Mouse (Mus musculus) layer of hippocampus, adult 9-10 months (tissue): Measurements from ENCODE around the gene Irf9.

Experiments
- DNase-seq: peaks from one replicate; pipeline ENCODE4 v3.0.0; 2022; ENCODE audit warnings: low spot score

Irf9 gene

DNA sequence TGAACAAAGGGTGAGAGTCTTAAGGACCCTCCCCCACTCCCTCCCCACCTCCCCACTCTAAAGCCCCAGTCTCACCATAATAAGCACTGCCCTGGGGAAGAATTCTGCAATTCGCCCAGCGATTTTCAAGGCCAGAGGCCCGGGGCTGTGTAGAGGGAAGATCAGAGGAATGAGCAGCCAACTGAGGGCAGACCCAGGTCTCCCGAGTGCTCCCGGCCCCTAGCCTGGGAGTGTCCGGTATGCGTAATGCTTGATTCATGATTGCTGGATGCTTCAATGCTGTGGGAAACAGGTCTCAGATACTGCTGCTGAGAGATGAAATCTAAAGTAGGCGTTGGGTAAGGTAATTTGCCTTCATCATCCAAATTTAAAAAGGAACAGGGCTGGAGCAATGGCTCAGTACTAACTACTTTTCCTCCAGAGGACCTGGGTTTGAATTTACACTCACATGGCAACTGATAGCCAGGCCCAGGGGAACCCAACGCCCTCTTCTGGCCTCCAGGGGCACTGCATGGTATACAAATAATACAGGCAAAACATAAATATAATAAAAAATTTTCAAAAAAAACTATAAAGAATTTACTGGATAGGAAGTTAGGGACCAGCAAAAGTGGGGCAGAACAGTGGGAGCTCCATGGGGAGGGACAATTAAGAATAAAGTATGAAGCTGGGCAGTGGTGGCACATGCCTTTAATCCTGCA, 21.2 kb upstream of the Irf9 start:
- DNase-seq, result no peak

DNA sequence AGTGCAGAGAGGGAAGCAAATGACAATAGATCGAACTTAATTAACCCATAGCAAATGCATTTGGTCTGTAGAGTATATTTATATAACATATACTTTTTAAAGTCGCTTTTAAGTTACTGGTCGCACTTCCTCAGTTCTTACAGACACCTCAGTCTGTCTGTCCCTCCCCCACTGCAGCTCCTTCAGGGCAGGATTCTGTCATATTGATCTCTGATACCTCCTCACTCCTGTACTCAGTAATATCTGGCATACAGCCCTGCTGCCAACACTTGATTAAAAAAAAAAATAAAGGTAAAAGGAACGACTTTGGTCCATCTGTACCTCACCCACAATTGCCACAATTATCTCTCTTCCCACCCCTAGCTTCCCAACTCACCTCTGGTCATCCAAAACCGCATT, 19.1 kb upstream of the Irf9 start:
- no peak for DNase-seq

DNA sequence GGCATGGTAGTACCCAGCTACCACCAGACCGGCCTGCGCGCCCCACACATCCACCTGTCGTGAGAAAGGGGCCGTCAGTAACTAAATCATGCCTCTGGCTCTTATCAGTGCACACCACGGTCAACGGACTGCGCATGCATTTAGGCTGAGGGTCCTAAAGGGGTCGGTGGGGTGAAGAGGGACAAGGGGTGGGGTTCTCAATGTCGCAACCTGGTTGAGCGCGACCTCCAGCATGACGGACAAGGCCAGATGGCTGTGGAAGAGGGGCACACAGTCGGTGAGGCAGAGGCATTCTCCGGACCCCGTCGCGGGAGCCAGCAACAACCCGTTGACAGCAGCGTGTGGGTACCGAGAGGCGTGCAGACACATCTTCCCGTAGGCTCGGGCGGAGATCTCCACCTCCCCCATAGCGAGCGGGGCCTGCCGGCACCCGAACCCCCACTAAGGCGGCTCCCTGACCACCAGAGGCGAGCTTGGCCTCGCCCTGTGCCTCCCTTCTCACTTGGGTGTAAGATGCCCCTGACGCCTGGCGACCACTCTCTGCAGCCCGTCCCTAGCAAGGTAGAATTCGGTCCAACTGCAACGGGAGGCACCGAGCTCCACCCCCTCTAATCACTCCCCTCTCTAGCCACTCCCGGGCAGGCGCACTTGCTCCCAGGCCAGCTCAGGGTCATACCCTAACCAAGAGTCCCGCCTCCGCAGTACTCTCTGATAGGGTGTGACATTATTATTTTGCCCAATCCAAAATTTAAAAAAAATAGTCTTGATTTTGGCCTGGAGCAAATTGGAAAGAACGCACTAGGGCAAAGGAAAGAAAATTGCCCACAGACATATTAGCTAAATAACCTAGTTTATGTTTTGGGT, 18.4 kb upstream of the Irf9 start, which contains the start of gene Emc9:
Gene Emc9 (minus strand): TSS at position 601 of the 864 bp plus-strand sequence.
- DNase-seq, result no peak

DNA sequence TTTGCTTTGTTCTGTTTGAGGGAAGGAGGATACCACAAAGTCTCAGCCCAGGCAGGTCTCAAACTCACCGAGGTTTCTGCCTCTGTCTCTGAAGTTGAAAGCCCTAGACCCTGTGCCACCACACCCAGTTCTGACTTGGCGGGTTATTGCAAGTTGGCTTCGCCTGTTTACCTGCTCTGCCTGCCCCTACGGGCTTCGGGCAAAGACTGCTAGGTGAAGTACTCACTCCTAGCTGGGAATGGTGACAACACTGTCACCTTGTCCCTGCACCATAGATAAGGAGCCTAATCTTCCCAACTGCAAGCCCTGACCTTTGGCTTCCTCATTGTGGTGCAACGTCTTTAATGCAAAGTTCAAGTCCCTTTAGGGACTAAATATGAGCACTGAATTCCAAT, 17.8 kb upstream of the Irf9 start:
- no peak for DNase-seq

DNA sequence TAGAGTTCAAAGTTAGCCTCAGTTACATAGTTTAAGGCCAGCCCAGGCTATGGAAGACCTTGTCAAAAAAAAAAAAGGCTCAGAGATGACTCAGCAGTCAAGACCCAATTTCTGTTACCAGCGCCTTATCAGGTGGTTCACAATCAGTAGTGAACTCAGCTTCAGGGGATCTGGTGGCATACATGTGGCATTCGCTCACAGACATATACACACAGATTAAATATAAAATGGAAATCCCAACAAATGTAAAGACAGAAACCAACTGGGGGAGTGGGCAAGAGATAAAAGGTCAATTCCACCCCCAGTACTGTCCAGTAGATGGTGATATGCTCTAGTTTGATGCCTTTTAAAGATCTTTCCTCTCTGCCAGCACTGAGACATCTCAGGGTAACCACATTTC, 17.2 kb upstream of the Irf9 start:
- no peak for DNase-seq

DNA sequence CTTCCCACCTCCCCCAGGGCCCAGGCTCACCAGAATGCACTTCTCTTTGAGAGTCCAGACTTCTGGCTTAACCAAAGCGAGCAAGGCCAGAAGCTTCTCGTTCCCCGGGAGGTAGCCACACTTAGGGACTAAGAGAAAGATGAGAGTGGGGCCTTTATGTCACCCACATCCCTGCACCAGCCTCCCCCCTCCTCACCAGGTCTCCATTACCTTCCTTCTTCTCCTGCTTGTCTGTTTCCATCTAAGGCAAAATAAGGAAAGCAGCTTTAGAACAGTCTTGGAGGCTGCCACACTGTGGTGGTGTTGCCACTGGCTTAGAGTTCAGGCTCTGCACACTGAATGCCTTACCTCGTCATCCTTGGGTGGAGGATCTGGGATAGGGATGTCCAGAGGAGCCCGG, 14.1 kb upstream of the Irf9 start:
- no peak for DNase-seq

DNA sequence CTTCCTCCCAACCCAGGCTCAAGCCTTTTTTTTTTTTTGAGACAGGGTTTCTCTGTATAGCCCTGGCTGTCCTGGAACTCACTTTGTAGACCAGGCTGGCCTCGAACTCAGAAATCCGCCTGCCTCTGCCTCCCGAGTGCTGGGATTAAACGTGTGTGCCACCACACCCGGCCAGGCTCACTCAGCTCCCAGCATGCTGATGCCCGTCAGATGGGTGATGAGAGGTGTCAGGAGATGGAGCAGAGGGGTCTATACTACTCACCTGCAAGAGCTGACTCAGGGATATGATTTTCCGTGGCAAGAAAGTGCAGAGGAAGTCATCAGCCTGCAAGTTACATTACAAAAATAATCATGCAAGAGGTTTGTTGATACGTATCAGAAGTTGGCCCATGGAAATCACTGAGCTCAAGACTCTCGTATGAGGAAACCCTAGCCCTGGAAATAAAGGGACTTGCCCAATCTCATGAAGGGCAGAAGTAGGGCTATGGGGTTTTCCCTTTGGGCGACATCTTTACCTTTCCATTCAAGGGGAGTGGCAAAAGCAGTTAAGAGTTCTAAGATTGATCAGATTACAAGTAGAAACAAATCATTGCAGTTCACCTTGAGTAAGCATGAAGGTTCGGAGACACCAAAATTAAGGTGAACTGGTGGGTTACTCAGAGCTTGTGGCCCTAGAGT, 13.5 kb upstream of the Irf9 start:
- DNase-seq, result no peak

DNA sequence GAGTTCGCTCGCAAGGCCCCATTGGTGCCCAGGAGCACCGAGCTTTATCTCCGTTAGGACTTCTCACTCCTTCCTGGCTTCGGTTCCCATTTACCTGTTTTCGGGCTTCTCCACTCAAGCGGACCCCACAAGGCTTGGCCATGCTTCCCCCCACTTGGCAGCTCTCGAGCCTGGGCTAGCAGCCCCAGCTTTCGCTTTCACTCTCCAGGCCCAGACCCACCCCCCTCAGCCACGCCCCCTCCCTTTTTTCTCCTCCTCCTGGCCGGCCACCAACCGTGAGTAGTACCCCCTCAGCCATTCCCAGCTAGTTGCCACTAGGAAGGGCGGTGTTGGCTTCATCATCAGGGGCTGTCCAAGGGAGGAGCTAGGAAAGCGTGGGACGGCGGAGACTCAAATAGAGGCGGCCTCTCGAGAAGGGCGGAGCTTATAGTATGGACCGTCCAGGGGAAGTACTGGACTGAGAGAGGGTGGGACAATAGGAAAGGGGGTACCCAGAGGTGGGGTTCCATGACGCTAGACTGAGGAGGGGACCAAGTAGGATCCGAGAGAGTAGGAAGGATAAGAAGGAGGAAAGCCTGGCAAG, 12.5 kb upstream of the Irf9 start, which contains the start of gene Psme2:
Gene Psme2 (minus strand): TSS at position 366 of the 583 bp plus-strand sequence.
- DNase-seq, result peak; percentile 88

DNA sequence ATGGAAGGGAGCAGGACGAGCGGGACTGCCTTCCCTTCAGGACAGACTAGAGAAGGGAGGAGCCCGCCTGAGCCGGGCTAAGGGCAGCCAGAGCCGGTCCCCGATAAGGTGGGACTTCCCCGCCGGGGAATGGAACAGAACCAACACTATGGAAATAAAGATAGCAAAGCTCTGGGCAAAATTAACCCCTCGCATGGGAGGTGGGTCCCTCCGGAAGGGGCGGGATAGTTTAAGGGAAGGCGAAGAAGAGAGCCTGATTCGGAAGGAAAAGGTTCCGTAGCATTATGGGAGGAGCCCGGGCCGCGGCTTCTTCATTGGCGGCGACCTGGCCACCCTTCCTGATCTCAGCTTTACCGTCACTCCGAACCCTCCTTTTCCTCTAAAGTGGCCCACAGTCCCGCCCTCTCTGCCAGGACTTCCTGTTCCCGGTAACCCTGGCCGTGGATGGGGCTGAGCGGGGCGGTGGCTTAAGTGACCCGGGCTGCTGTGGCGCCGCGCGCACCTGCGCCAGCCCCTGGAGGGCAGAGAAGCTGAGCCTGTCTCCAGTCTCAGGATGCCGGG, 12.0 kb upstream of the Irf9 start, which contains the start of gene Rnf31:
Gene Rnf31 (plus strand): TSS at position 378 of the 561 bp plus-strand sequence.
- DNase-seq, result peak; percentile 86

DNA sequence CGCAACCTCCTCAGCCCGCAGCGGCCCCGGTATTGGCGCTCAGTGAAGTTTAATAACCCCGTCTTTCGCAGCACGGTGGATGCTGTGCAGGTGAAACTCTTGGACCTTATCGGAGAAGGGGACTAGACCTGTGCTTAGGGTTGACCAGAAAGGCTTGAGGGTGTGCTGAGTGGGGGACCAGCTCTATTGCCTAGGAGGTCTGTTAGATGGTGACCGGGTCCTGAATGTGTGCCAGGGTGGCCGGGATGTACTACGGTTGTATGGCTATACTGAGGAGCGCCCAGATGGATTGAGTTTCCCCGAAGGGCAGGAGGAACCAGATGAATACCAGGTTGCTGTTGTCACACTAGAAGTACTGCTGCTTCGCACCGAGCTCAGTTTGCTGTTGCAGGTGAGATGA, 11.1 kb upstream of the Irf9 start:
- no peak for DNase-seq

DNA sequence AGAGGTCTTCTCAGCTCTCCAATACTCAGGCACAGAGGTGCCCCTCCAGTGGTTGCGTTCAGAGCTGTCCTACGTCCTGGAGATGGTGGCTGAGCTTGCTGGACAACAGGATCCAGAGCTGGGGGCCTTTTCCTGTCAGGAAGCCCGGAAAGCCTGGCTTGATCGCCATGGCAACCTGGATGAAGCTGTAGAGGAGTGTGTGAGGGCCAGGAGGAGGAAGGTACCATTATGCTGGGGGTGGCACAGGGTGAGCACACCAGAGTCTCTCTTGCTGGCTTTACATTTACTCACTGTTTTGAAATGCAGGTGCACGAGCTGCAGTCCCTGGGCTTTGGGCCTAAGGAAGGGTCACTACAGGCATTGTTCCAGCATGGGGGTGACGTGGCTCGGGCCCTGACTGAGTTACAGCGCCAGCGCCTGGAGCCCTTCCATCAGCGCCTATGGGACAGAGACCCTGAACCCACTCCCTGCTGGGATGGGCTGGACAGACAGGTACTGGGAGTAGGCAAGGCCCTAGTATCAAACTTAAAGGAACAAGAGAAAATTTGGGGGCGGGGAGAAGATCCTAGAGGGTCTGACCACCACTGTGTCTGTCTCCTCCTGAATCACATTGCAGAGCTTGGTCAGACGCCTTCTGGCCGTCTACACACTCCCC, 7.2 kb upstream of the Irf9 start:
- no peak for DNase-seq

DNA sequence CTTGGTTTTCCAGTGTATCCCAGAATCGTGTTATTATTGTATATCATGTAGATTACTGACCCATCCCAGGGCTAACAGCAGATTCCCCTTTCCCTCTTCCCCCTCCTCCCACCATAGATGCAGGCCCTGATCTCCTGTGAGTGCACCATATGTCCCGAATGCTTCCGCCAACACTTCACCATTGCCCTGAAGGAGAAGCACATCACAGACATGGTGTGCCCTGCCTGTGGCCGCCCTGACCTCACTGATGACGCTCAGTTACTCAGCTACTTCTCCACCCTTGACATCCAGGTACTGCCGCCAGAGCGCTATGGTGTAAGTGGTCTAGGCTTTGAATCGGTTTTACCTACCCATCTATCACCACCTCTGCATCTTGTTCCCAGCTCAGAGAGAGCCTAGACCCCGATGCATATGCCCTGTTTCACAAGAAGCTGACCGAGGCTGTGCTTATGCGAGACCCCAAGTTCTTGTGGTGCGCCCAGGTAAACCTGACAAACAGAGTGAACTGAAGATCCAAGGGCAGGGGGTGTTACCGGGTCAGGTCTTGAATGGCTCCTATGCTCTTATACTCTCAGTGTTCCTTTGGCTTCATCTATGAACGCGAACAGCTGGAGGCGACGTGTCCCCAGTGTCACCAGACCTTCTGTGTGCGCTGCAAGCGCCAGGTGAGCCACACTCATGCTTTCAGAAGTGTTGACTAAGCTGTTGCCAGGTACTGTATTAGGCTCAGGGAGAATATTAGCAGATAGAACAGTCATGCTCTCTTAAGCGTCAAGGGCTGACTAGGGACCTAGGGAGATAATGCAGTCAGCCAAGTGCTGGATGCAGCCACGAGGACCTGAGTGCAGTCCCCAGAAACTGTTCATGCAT, 4.6 kb upstream of the Irf9 start:
- no peak for DNase-seq

DNA sequence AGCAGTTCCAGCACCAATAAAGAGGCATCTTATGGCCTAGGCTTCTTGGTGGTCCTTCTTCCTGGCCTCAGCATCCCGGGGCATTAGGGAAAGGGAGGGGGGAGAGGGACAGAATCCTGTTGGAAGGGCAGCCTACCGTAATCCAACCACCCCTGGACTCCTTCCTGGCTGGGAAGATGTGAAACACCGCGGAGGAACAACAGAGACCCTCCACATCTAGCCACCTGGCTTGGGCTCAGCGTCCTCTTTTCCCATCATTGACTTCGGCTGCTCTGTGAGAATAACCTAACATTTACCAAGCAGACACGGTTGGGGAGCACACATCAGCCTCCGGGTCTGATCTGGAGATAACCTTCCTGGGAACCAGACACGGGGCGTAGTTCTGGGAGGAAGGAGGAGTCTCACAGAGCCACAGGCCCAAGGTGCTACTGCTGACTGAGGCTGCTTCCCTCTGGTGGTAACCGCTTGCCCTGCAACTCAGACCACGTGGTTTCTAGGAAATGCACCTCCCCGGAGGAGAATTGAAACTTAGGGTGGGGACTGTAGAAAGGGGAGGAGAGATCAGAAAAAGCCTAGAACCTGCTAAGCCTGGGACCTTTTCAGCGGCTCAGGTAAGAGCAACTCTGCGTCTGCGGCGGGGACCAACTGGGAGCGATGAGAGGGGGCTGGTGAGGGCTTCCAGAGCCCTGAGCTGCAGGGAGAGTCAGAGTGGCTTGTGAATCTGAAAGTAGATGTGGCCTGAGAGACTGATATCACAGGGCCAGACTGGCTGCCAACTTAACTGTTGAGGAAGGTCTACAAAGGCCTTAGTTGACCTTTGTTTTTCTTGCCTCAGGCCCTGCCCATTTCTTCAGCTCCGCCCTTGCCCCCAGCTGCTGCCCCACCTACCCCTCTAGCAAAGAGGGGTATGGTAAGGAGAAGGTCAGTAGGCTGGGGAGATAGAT, 534 bp downstream of the Irf9 start:
- DNase-seq, result peak; percentile 82

DNA sequence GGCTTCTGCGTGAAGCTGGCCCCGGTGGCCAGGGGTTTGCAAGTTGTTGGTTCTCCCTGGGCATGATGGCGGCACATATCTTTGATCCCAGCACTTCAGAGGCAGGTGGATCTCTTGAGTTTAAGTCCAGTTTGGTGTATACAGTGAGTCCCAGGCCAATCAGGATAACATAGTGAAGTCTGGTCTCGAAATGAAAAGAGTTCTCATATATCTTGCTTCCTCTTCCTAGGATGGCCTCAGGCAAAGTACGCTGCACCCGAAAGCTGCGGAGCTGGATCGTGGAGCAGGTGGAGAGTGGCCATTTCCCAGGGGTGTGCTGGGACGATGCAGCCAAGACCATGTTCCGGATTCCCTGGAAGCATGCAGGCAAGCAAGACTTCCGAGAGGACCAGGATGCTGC, 1.5 kb downstream of the Irf9 start:
- no peak for DNase-seq

DNA sequence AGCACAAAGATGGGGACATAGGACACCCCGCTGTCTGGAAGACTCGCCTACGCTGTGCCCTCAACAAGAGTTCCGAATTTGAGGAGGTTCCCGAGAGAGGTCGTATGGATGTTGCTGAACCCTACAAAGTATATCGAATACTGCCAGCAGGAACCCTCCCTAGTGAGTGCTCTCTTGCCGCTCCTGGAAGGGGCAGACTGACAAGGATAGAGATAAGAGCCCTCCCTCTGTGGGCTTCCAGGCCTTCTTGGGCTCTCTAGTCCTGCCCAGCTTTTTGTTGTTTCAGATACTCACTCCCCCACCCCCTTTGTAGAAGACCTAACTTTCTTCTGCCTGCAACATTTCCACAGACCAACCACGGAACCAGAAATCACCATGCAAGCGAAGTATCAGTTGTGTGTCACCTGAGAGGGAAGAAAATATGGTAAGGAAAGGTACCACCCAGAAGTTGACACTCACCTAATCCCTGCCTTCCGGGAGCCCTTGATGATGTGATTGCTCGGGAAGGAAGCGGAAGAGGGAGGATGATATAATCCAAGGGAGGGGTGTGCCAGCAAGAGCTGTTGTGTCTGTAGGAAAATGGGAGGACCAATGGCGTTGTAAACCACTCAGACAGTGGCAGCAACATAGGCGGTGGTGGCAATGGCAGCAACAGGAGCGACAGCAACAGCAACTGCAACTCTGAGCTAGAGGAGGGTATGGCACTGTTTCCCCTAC, 2.5 kb downstream of the Irf9 start:
- no peak for DNase-seq

DNA sequence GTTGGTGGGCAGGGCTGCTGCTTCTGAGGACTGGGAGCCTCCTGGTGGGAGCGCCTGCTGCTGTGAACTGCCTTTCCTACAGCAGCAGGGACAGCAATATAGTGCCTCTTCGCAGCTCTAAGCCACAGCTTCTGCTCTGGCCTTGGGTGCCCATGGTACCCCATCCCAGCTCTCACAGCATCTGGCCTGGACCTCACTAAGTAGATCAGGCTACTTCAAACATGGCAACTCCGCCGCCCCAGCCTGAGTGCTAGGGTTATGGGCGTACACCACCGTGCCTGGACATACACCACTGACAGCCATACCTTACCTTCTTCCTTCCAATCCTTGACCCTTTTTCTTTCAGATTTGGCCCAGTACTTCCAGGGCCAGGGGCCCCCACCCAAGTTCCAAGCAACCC, 5.0 kb downstream of the Irf9 start:
- no peak for DNase-seq

DNA sequence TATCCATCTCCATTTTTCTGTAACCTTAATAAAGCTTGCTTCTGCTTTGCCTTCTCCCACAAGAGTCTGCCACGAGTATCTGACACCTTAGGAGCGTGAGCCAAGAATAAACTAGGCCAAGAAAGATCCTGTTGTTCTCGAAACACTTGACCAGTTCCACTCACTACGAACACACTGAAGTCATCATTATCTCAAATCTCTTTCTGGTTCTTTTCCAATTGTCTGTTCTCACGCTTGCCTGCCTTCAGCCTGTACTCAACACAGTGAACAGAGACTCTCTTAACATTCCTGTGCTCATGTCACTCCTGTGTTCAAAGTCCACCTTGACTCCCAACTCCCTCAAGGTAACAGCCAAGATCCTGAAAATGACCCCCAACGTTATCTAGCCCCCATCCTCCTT, 10.0 kb downstream of the Irf9 start:
- DNase-seq, result no peak

DNA sequence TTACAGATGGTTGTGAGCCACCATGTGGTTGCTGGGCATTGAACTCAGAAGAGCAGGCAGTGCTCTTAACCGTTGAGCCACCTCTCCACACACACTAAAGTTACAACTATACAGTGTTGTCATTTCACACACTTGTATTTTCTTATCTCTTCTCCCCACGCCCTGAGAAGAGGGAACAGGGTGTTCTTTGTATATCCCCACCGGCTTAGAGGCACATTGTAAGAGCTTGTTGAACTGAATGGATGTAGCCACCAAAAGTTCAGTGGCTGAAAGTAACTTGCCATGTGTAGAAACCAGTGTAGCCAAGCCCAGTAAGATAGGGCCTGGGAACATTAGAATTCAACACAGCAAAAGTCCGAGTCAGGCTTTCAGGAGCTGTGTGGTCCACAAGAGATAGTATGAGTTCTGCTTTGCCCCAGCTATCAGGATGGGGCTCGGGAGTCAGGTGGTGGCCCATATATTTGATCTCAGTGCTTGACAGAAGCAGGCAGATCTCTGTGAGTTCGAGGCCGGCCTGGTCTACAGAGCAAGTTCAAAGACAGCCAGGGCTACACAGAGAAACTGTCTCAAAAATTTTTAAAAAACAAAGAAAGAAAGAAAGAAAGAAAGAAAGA, 11.3 kb downstream of the Irf9 start:
- DNase-seq, result no peak
